Mouse (Mus musculus) CH12.LX (cell line): ENCODE results near the gene Hmga1b. TPM values are rescaled to one million over a fixed set of nuclear protein-coding genes. Genes with fewer than 3 reads are reported as not detected.

Experiments used
- DNase-seq: peaks from one replicate; pipeline ENCODE4 v3.0.0-alpha.2; 2013; ENCODE audit errors: extremely low read depth
- H3K27ac ChIP-seq: 2 replicates; pipeline ENCODE4 v1.5.1; 2012; ENCODE audit warnings: low read depth, mild to moderate bottlenecking, control low read depth, moderate library complexity; ENCODE audit not compliant: insufficient read depth
- H3K27me3 ChIP-seq: replicated peaks from 2 replicates; pipeline ENCODE3; 2012; ENCODE audit warnings: inconsistent platforms
- H3K36me3 ChIP-seq, 2 experiments: replicated peaks in 1 of 2; 2 replicates each; pipeline versions ENCODE3 to v1.6.1; 2012; ENCODE audit warnings: inconsistent platforms in 1 of 2, low read length in 1 of 2, mild to moderate bottlenecking in 1 of 2, mixed read lengths in 1 of 2, moderate library complexity in 1 of 2; ENCODE audit not compliant: control insufficient read depth in 1 of 2, insufficient read depth in 1 of 2
- H3K4me1 ChIP-seq, 2 experiments: 2 replicates each; pipeline ENCODE4 v1.6.1; 2012; ENCODE audit warnings: inconsistent platforms in 1 of 2, moderate library complexity in 1 of 2; ENCODE audit not compliant: insufficient read depth in 2 of 2, control insufficient read depth in 1 of 2
- H3K4me2 ChIP-seq: 2 replicates; pipeline ENCODE4 v1.6.1; 2012; ENCODE audit warnings: low read depth, mild to moderate bottlenecking, control low read depth; ENCODE audit not compliant: poor library complexity, insufficient read depth, severe bottlenecking
- H3K4me3 ChIP-seq, 3 experiments: fragments of 150-350 bp in 1 of 3; sonication (generic) in 1 of 3; replicated peaks in 1 of 3; 2 replicates each; pipeline versions ENCODE3 to v1.5.1; 2011 to 2012; ENCODE audit warnings: low read depth in 2 of 3, low read length in 2 of 3, mild to moderate bottlenecking in 2 of 3, moderate library complexity in 2 of 3, control low read depth in 1 of 3, improper control_type of control experiment in 1 of 3, inconsistent platforms in 1 of 3, mixed read lengths in 1 of 3; ENCODE audit not compliant: poor library complexity in 1 of 3
- H3K79me2 ChIP-seq: replicated peaks from 2 replicates; pipeline ENCODE4 v1.6.1; 2012; ENCODE audit warnings: mild to moderate bottlenecking, moderate library complexity; ENCODE audit not compliant: control insufficient read depth, poor library complexity, insufficient read depth, severe bottlenecking; ENCODE audit errors: extremely low read depth
- H3K9ac ChIP-seq: 2 replicates; pipeline ENCODE4 v1.6.1; 2012; ENCODE audit warnings: low read depth, mild to moderate bottlenecking, control low read depth, moderate library complexity; ENCODE audit not compliant: insufficient read depth
- H3K9me3 ChIP-seq: replicated peaks from 2 replicates; pipeline ENCODE3; 2012; ENCODE audit warnings: low read length, inconsistent platforms, mixed read lengths
- CHD2 ChIP-seq: IDR thresholded peaks from 2 replicates; pipeline ENCODE4 v1.6.1; 2011; ENCODE audit warnings: low read length, improper control_type of control experiment
- CTCF ChIP-seq, 2 experiments: IDR thresholded peaks in 1 of 2; conservative IDR thresholded peaks in 1 of 2; 2 replicates each; pipeline ENCODE4 v1.5.1; 2011 to 2012; ENCODE audit warnings: low read depth in 2 of 2, low read length in 2 of 2, improper control_type of control experiment in 1 of 2, inconsistent platforms in 1 of 2, mild to moderate bottlenecking in 1 of 2, moderate library complexity in 1 of 2
- EP300 ChIP-seq: IDR thresholded peaks from 2 replicates; pipeline ENCODE4 v1.6.1; 2011; ENCODE audit warnings: low read length, improper control_type of control experiment
- ETS1 ChIP-seq: conservative IDR thresholded peaks from 2 replicates; pipeline ENCODE4 v1.6.1; 2012; ENCODE audit warnings: low read depth, mild to moderate bottlenecking, inconsistent platforms, low read length, improper control_type of control experiment, moderate library complexity
- GABPA ChIP-seq: IDR thresholded peaks from 2 replicates; pipeline ENCODE4 v1.6.1; 2012; ENCODE audit warnings: low read depth, low read length, improper control_type of control experiment, inconsistent platforms; ENCODE audit not compliant: insufficient replicate concordance
- HCFC1 ChIP-seq: IDR thresholded peaks from 2 replicates; pipeline ENCODE4 v1.6.1; 2012; ENCODE audit warnings: low read depth, mild to moderate bottlenecking, inconsistent platforms, low read length, improper control_type of control experiment
- IRF4 ChIP-seq: IDR thresholded peaks from 2 replicates; pipeline ENCODE4 v1.6.1; 2014; ENCODE audit warnings: low read depth, mild to moderate bottlenecking, inconsistent platforms, low read length, improper control_type of control experiment
- JUN ChIP-seq: IDR thresholded peaks from 2 replicates; pipeline ENCODE4 v1.6.1; 2011; ENCODE audit warnings: low read depth, mild to moderate bottlenecking, low read length, improper control_type of control experiment, moderate library complexity; ENCODE audit not compliant: insufficient read depth
- MAX ChIP-seq: IDR thresholded peaks from 2 replicates; pipeline ENCODE4 v1.6.1; 2011; ENCODE audit warnings: low read length, improper control_type of control experiment
- MXI1 ChIP-seq: IDR thresholded peaks from 2 replicates; pipeline ENCODE4 v1.6.1; 2011; ENCODE audit warnings: mild to moderate bottlenecking, low read depth, low read length, improper control_type of control experiment
- MYC ChIP-seq: IDR thresholded peaks from 2 replicates; pipeline ENCODE4 v1.6.1; 2011; ENCODE audit warnings: low read depth, mild to moderate bottlenecking, improper control_type of control experiment, low read length
- NELFE ChIP-seq: IDR thresholded peaks from 2 replicates; pipeline ENCODE4 v1.6.1; 2011; ENCODE audit warnings: low read depth, low read length, improper control_type of control experiment
- NRF1 ChIP-seq: IDR thresholded peaks from 2 replicates; pipeline ENCODE4 v1.6.1; 2014; ENCODE audit warnings: low read depth, mild to moderate bottlenecking, inconsistent platforms, low read length, improper control_type of control experiment, moderate library complexity
- PAX5 ChIP-seq: IDR thresholded peaks from 2 replicates; pipeline ENCODE4 v1.6.1; 2012; ENCODE audit warnings: low read length, inconsistent platforms, mixed read lengths
- POLR2AphosphoS2 ChIP-seq: IDR thresholded peaks from 2 replicates; pipeline ENCODE4 v1.6.1; 2011; ENCODE audit warnings: low read depth, low read length, improper control_type of control experiment
- RAD21 ChIP-seq: IDR thresholded peaks from 2 replicates; pipeline ENCODE4 v1.6.1; 2011; ENCODE audit warnings: low read depth, mild to moderate bottlenecking, low read length, improper control_type of control experiment, moderate library complexity
- SMC3 ChIP-seq: IDR thresholded peaks from 2 replicates; pipeline ENCODE4 v1.6.1; 2011; ENCODE audit warnings: low read depth, low read length, improper control_type of control experiment
- TCF12 ChIP-seq: IDR thresholded peaks from 2 replicates; pipeline ENCODE4 v1.6.1; 2014; ENCODE audit warnings: low read depth, mild to moderate bottlenecking, inconsistent platforms, low read length, improper control_type of control experiment
- ZKSCAN1 ChIP-seq: IDR thresholded peaks from 2 replicates; pipeline ENCODE4 v1.6.1; 2012; ENCODE audit warnings: low read depth, inconsistent platforms, low read length, improper control_type of control experiment, borderline replicate concordance
- ZMIZ1 ChIP-seq: IDR thresholded peaks from 2 replicates; pipeline ENCODE4 v1.6.1; 2012; ENCODE audit warnings: low read depth, mild to moderate bottlenecking, inconsistent platforms, low read length, improper control_type of control experiment
- ZNF384 ChIP-seq: IDR thresholded peaks from 2 replicates; pipeline ENCODE4 v1.6.1; 2012; ENCODE audit warnings: low read depth, low read length, improper control_type of control experiment, inconsistent platforms
- dilution Hi-C: fragments of 300-500 bp; cut with MboI; formaldehyde crosslinking; loops from 2 replicates; pipeline ENCODE4 v1.14.3; 2020; ENCODE audit warnings: low sequenced_read_pairs; ENCODE audit not compliant: extremely low pct_unique_long_range_greater_than_20kb, extremely low pct_ligation_motif_present
- in situ Hi-C: fragments of 300-500 bp; cut with MboI; formaldehyde crosslinking; loops from 3 replicates; pipeline ENCODE4 v1.14.3; 2019; ENCODE audit warnings: low sequenced_read_pairs, low pct_ligation_motif_present, low pct_unique_long_range_greater_than_20kb, mixed read lengths
- polyA plus RNA-seq: library from polyadenylated mRNA; unstranded; fragments of >175 nt; gene quantifications from 2 replicates; pipeline ENCODE4 v1.2.1, GENCODE M21; 2012; ENCODE audit warnings: low read depth; ENCODE audit not compliant: insufficient read length
- total RNA-seq, 2 experiments: library from RNA; depleted of rRNA; stranded (reverse); fragments of 300-350 nt in 1 of 2; fragments of >200 nt in 1 of 2; gene quantifications; 2 replicates each; pipeline ENCODE4 v1.2.3; 2012 to 2014

Hmga1b gene
- total and polyA plus RNA-seq, 3 experiments = 126 to 414 (median 167) TPM

DNA sequence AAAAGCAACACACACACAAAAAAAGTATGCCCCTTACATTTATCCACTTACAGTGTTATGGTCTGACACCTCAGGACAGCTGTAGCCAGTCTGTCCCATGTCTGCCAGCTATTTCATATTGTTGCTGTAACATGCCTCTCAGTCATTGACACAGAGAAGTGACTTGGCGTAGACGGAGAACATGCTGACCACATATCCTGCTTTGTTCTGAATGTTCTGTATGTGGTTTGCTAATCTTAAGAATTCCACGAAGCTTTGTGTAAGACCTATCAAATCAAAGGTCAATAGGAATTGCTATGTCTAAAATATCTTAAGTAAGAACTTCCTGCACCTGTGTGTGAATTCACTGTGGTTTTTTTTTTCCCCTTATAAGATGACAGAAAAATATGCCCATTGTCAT is 35.6 kb downstream of the Hmga1b start:
- no peaks in the 10 kb centered on the region for H3K9me3 ChIP-seq
- H3K4me3 ChIP-seq = no peak overlapping the region
- in situ Hi-C loops = no loop called here

GRCm38 (mm10) chr11:120799316-120799890 is 36.8 kb downstream of the Hmga1b start:
- Histone ChIP-seq H3K9ac (peak overlapping the region; percentile 14), H3K4me2 (no peak overlapping the region; the same call in 1 of the 2 replicates), H3K79me2 (peaks cover 17% of the 10 kb centered on the region), H3K9me3 (no peaks in the 10 kb centered on the region), H3K27ac (no peak overlapping the region), H3K4me3 (no peak overlapping the region), H3K36me3 (peaks cover 0 to 10% of the 10 kb centered on the region in 2 experiments), H3K27me3 (no peaks in the 10 kb centered on the region), H3K4me1 (peaks cover 15 to 35% of the 10 kb centered on the region in 2 experiments)
- dilution Hi-C loops (no loop called here), in situ Hi-C loops (no loop called here)
- no peak for TF ChIP-seq NRF1
- TF ChIP-seq NELFE = no peak
- TF ChIP-seq CTCF (conservative IDR thresholded peaks at IDR 0.05 in 1 of 2, IDR thresholded peaks at IDR 0.05 in 1 of 2; ENCODE audit: low read depth in 2 of 2, low read length in 2 of 2) = 0 out of 4 replicates have a peak, but pooled peaks of 1 of the 2 experiments have one; percentile 7
- 0 out of 2 replicates have a peak, but pooled peaks have one; percentile 12 for TF ChIP-seq EP300
- peak; percentile 86 for TF ChIP-seq ZNF384
- no peak for DNase-seq

More for the DNA sequence above, 35.6 kb downstream of the Hmga1b start:
- Histone ChIP-seq H3K4me2 (no peak overlapping the region), H3K27ac (no peak overlapping the region), H3K79me2 (peaks cover 19% of the 10 kb centered on the region), H3K27me3 (no peaks in the 10 kb centered on the region), H3K9ac (no peak overlapping the region)
- DNase-seq = no peak
- TF ChIP-seq CTCF (conservative IDR thresholded peaks at IDR 0.05 in 1 of 2, IDR thresholded peaks at IDR 0.05 in 1 of 2; ENCODE audit: low read depth in 2 of 2, low read length in 2 of 2) = no peak
- no peak for TF ChIP-seq HCFC1
- no peak for TF ChIP-seq MYC
- TF ChIP-seq IRF4 = no peak
- TF ChIP-seq ETS1 = no peak
- TF ChIP-seq, all 38 proteins: peak for 0
- peaks cover 15 to 41% of the 10 kb centered on the region in 2 experiments for H3K4me1 ChIP-seq
- dilution Hi-C loops = no loop called here
- peaks cover 11 to 22% of the 10 kb centered on the region in 2 experiments for H3K36me3 ChIP-seq

- H3K27ac ChIP-seq = no peak overlapping the region
- in situ Hi-C loops = no loop called here
- peak; percentile 93 for DNase-seq
- peak; percentile 31 for TF ChIP-seq HCFC1
- TF ChIP-seq MAX = peak; percentile 80; the same call in 1 of the 2 replicates
- TF ChIP-seq ZNF384 = no peak; the same call in 1 of the 2 replicates
- TF ChIP-seq MYC = 0 out of 2 replicates have a peak, but pooled peaks have one; percentile 16
- TF ChIP-seq GABPA = no peak
- TF ChIP-seq SMC3 = peak; percentile 81
- peak; percentile 89 for TF ChIP-seq RAD21
- TF ChIP-seq MXI1 = peak; percentile 12; the same call in 1 of the 2 replicates
- no peak for TF ChIP-seq CHD2
- no peak for TF ChIP-seq ZKSCAN1
- TF ChIP-seq PAX5 = no peak
- no peak for TF ChIP-seq JUN
- peak; percentile 61; the same call in 1 of the 2 replicates for TF ChIP-seq POLR2AphosphoS2
- TF ChIP-seq TCF12 = no peak
- no peak; the same call in 1 of the 2 replicates for TF ChIP-seq ZMIZ1
- TF ChIP-seq NELFE = peak; percentile 57; the same call in 1 of the 2 replicates
Measured at GRCm38 (mm10) chr11:120800061-120800904, 37.7 kb downstream of the Hmga1b start.

More at GRCm38 (mm10) chr11:120800061-120800904, 37.7 kb downstream of the Hmga1b start:
- H3K4me1 ChIP-seq = peaks cover 7 to 26% of the 10 kb centered on the region in 2 experiments
- peak overlapping the region; percentile 65 for H3K4me2 ChIP-seq
- peak overlapping the region; percentile 18; the same call in 1 of the 2 replicates for H3K9ac ChIP-seq
- H3K79me2 ChIP-seq = peaks cover 9% of the 10 kb centered on the region
- H3K36me3 ChIP-seq = peaks cover 0 to 8% of the 10 kb centered on the region in 2 experiments
- no peak overlapping the region for H3K4me3 ChIP-seq
- dilution Hi-C loops = no loop called here
- H3K9me3 ChIP-seq = no peaks in the 10 kb centered on the region
- no peaks in the 10 kb centered on the region for H3K27me3 ChIP-seq
